Mouse (Mus musculus) cortical plate, adult 2 months (tissue): Measurements from ENCODE around the gene Mef2b. TPM values are rescaled to one million over a fixed set of nuclear protein-coding genes. Genes with fewer than 3 reads are reported as not detected.

Experiments
- H3K27ac ChIP-seq: fragments of 200-500 bp; 2 replicates; pipeline ENCODE4 v1.5.1; 2012; ENCODE audit warnings: low read length, control low read depth, inconsistent platforms; ENCODE audit not compliant: insufficient read depth
- H3K4me1 ChIP-seq: fragments of 200-500 bp; 2 replicates; pipeline ENCODE4 v1.6.1; 2011; ENCODE audit warnings: low read length; ENCODE audit not compliant: control insufficient read depth, insufficient read depth
- H3K4me3 ChIP-seq: fragments of 200-500 bp; 2 replicates; pipeline ENCODE4 v1.5.1; 2011; ENCODE audit warnings: mild to moderate bottlenecking, low read length, control low read depth; ENCODE audit not compliant: insufficient read depth
- CTCF ChIP-seq: fragments of 200-500 bp; IDR thresholded peaks from 2 replicates; pipeline ENCODE4 v1.5.1; 2011; ENCODE audit warnings: mild to moderate bottlenecking, control low read depth, low read length; ENCODE audit not compliant: insufficient read depth; ENCODE audit errors: extremely low read depth
- POLR2A ChIP-seq: fragments of 200-500 bp; IDR thresholded peaks from 2 replicates; pipeline ENCODE4 v1.6.1; 2011; ENCODE audit warnings: mild to moderate bottlenecking, low read length, control low read depth; ENCODE audit not compliant: insufficient read depth; ENCODE audit errors: extremely low read depth
- polyA plus RNA-seq: library from polyadenylated mRNA; depleted of rRNA; stranded (reverse); fragments of >200 nt; gene quantifications from 2 replicates; pipeline ENCODE4 v1.2.3, GENCODE M21; 2012; rRNA removed

The Mef2b gene
- 0.17 and 0.19 TPM in 2 replicates for polyA plus RNA-seq

- H3K4me3 ChIP-seq, result peak within 1 kb of the TSS; percentile 67
- peaks cover 11% of the 10 kb centered on the region for H3K4me1 ChIP-seq
- 0 out of 2 replicates have a peak within 1 kb of the TSS, but pooled peaks have one; percentile 19 for H3K27ac ChIP-seq
- TF ChIP-seq POLR2A (peak; percentile 62; the same call in 1 of the 2 replicates), CTCF (no peak)
Measured at GRCm38 (mm10) chr8:70139026-70139857, at the start of gene Mef2b, which contains the start of the genes Rfxank and Borcs8. Gene Mef2b, plus strand, starts transcription at chr8:70139711. Gene Rfxank, minus strand, starts transcription at chr8:70139154. Gene Borcs8, plus strand, starts transcription at chr8:70139499.

DNA sequence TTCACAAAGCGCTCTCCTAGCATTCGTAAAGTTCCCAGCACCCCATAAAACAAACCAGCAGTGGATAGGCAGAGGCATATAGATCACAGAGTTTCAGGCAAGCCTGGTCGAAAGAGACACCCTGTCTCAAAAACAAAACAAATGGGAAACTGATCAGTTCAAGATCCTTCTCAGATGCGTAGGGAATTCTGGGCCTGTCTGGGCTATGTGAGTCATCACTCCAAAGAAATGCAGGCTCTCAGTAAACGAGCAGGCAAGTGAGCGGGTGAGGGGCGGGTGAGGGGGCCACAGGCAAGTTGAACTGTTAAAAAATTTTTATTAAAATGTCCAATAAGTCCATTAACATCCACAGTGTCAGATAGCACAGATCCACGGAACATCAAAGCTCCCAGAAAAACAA is 46.7 kb upstream of the Mef2b start:
- no peak for TF ChIP-seq POLR2A
- no peak for TF ChIP-seq CTCF
- Histone ChIP-seq H3K4me1 (no peaks in the 10 kb centered on the region; the same call in 1 of the 2 replicates), H3K4me3 (no peak overlapping the region), H3K27ac (0 out of 2 replicates have a peak overlapping the region, but pooled peaks have one; percentile 18)

DNA sequence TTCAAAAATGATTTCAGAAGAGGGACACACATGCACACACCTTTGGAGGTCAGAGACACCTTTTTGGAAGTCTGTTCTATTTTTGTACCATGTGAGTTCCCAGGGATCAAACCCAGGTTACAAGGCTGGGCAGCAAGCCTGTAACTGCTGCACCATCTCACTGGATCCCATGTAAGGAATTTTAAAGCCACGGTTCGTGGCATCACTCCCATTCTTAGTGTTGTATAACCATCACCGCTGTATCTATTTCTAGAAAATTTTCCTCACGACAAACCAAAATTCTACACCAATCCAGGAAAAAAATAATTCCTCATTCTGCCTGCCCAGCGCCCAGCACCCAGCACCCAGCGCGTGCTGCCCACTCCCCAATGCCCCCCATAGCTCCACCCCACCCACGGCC is 40.2 kb upstream of the Mef2b start:
- peaks cover 4% of the 10 kb centered on the region for H3K4me1 ChIP-seq
- TF ChIP-seq POLR2A (no peak), CTCF (no peak)
- H3K4me3 ChIP-seq, result no peak overlapping the region
- H3K27ac ChIP-seq, result peak overlapping the region; percentile 86

DNA sequence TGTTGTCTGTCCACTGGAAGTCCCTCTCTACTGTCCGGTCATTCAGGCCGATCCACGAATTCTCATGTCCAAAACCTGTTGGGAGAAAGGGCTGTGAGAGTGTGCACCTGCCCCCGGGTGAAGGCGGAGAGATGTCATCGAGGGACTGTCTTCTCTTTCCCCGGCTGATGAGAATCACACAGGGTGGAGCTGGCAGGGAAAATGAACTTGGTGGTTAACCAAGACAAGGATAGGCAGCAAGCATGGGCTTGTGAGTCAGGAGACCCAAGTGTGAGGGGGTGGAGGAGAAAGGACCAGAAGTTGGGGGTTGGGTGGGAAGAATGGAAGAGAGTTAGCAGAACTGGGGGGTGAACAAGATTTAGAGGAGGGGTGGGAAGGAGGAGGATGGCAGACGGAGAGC is 39.3 kb upstream of the Mef2b start:
- Histone ChIP-seq H3K4me3 (no peak overlapping the region), H3K4me1 (peaks cover 4% of the 10 kb centered on the region), H3K27ac (peak overlapping the region; percentile 61)
- TF ChIP-seq POLR2A, result no peak
- no peak for TF ChIP-seq CTCF

GRCm38 (mm10) chr8:70104506-70104905 is 35.0 kb upstream of the Mef2b start:
- TF ChIP-seq POLR2A (no peak), CTCF (peak; percentile 51)
- H3K27ac ChIP-seq, result no peak overlapping the region
- H3K4me1 ChIP-seq, result peaks cover 4% of the 10 kb centered on the region
- H3K4me3 ChIP-seq, result no peak overlapping the region

DNA sequence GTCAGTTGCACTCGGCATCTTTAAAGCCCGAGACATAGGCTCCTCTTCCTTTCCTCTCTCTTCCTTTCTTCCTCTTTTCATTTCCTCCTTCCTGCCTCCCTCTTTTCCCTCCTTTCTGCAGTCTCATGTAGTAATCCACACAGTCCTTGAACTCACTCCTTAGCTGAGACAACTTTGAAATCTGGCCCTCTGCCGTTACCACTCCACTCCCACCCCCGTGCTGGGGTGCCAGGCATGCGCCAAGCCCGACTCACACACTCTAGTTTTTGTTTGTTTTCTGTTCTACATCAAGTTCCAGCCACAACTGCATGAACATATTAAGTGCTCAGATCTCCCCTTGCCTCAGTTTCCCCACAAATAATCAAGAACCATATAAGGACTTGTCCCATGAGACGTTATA is 34.6 kb upstream of the Mef2b start:
- Histone ChIP-seq H3K4me3 (no peak overlapping the region), H3K27ac (no peak overlapping the region), H3K4me1 (peaks cover 5% of the 10 kb centered on the region)
- no peak for TF ChIP-seq POLR2A
- no peak for TF ChIP-seq CTCF

- no peak overlapping the region for H3K4me3 ChIP-seq
- TF ChIP-seq CTCF (no peak), POLR2A (no peak)
- H3K27ac ChIP-seq, result no peak overlapping the region
- H3K4me1 ChIP-seq, result peaks cover 12% of the 10 kb centered on the region
Measured at GRCm38 (mm10) chr8:70110451-70110850, 29.1 kb upstream of the Mef2b start.

- no peak overlapping the region for H3K27ac ChIP-seq
- TF ChIP-seq POLR2A, result no peak
- TF ChIP-seq CTCF, result no peak
- no peak overlapping the region for H3K4me3 ChIP-seq
- H3K4me1 ChIP-seq, result peaks cover 12% of the 10 kb centered on the region
Measured at GRCm38 (mm10) chr8:70111192-70111795, 28.2 kb upstream of the Mef2b start.

DNA sequence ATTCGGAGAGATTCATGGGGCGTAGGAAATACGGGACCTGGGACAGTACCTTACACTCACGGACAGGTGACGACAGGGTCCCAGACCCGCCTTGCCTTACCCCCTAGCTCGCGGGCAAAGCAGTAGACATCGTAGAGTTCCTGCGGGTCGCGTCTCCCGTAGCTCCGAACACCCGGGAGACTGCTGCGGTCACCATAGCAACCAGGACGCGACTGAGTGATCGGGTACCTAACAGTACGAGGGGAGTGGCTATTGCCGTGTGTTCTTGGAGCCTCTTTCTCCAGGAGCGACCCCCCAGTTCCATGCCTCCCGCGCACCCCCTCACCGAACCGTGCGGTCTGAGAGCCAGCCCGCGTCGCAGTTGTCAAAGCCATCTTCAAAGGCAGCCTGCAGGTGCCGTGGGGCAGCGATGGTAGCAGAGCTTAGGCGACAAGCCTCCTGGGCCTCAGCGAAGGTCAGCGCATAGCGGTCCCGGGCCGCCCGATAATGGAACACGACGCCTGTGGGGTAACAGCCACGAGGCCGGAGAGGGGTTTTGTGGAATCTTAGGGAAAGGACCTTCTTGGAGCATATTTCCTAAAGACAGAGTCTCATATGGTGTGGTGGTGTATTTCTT is 27.0 kb upstream of the Mef2b start:
- Histone ChIP-seq H3K27ac (no peak overlapping the region; the same call in 1 of the 2 replicates), H3K4me3 (no peak overlapping the region), H3K4me1 (peaks cover 21% of the 10 kb centered on the region)
- no peak for TF ChIP-seq POLR2A
- no peak for TF ChIP-seq CTCF
